Mouse (Mus musculus) large intestine, adult 2 months (tissue): ENCODE measurements at regions not wholly inside any gene's neighbourhood (a gene's known extent, or its start where the extent isn't known, plus 50 kb on each side); places are given as distances from the start of the nearest gene placed in this dataset.

Experiments used
- DNase-seq: peaks from one replicate; pipeline ENCODE4 v3.0.0-alpha.2; 2012; ENCODE audit warnings: low read depth, low spot score
- WGBS: fragments of 180-500 bp; shearing (Covaris S2); methylation state at CpG from one replicate; pipeline ENCODE4 v1.1.7; 2018; 5-methylcytosine and 5-hydroxymethylcytosine counted together

- DNase-seq: peak; percentile 35
- WGBS: 24% methylated on average over 20 of the region's 20 CpGs
Observed at GRCm38 (mm10) chr3:121104571-121105407, 66.7 kb downstream of the Rwdd3 start.

- WGBS: 71% methylated on average over 11 of the region's 11 CpGs
- no peak for DNase-seq
Observed at GRCm38 (mm10) chr3:121102871-121103270, 68.6 kb downstream of the Rwdd3 start.

- no peak for DNase-seq
- 83% methylated on average over 1 of the region's 1 CpGs for WGBS
Observed at GRCm38 (mm10) chr3:121102120-121102519, 69.4 kb downstream of the Rwdd3 start.

- WGBS: 76% methylated on average over 8 of the region's 8 CpGs
Observed at GRCm38 (mm10) chr3:121100211-121100860, 71.2 kb downstream of the Rwdd3 start.

DNA sequence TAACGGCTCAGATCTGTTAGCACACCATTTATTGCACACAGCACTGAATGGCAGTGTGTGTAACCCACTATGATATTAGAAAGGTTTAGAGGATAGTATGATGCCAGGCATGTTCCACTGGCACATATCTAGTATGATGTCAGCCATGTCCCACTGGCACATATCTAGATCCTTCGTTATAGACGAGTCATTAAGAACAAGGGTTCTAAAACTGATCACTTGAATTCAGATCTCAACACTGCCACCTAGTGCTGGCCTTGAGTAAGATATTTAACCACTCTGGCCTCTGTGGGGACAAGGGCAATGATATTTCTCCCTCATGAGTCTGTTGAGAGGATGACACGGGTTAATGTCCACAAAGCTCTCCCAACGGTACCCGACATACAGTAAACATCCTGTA, 78.0 kb downstream of the Rwdd3 start:
- WGBS: 19% methylated on average over 6 of the region's 6 CpGs
- DNase-seq: peak; percentile 7

More at GRCm38 (mm10) chr3:121100211-121100860, 71.2 kb downstream of the Rwdd3 start:
- DNase-seq: no peak

GRCm38 (mm10) chr3:121088724-121089123, 82.8 kb downstream of the Rwdd3 start:
- 55% methylated on average over 5 of the region's 5 CpGs for WGBS
- no peak for DNase-seq

- no peak for DNase-seq
- WGBS: 69% methylated on average over 5 of the region's 5 CpGs
Observed at GRCm38 (mm10) chr3:121068676-121069075, 102.8 kb downstream of the Rwdd3 start.

- 71% methylated on average over 9 of the region's 9 CpGs for WGBS
- no peak for DNase-seq
Observed at GRCm38 (mm10) chr3:121035904-121036549, 135.5 kb downstream of the Rwdd3 start.

- DNase-seq: no peak
- WGBS: 70% methylated on average over 9 of the region's 9 CpGs
Observed at GRCm38 (mm10) chr3:121025546-121026157, 145.8 kb downstream of the Rwdd3 start.

DNA sequence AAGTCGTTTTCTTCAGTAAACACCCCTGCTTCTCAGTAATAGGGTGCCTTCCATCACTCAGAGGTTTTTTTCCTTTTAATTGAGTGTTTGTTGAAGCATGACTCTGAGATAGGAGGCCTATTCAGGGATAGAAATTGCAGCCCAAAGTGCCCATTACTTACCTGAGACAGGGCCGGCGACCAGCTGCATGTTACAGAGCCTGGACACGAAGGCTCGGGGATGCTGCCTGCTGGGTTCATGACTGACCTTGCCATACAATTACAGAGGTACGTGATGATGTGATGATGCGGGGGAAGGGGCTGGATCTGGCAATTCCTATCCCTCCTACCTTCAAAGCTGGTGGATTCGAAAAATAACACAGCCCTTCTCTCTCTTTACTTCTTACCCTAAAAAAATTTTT, 146.7 kb downstream of the Rwdd3 start:
- no peak for DNase-seq
- 42% methylated on average over 8 of the region's 8 CpGs for WGBS

GRCm38 (mm10) chr3:121021126-121021848, 150.2 kb downstream of the Rwdd3 start:
- WGBS: 62% methylated on average over 4 of the region's 4 CpGs
- DNase-seq: no peak

GRCm38 (mm10) chr3:121009223-121009622, 162.3 kb downstream of the Rwdd3 start:
- DNase-seq: no peak
- WGBS: 80% methylated on average over 6 of the region's 6 CpGs

GRCm38 (mm10) chr3:120983556-120984270, 187.8 kb downstream of the Rwdd3 start:
- WGBS: 67% methylated on average over 17 of the region's 17 CpGs

DNA sequence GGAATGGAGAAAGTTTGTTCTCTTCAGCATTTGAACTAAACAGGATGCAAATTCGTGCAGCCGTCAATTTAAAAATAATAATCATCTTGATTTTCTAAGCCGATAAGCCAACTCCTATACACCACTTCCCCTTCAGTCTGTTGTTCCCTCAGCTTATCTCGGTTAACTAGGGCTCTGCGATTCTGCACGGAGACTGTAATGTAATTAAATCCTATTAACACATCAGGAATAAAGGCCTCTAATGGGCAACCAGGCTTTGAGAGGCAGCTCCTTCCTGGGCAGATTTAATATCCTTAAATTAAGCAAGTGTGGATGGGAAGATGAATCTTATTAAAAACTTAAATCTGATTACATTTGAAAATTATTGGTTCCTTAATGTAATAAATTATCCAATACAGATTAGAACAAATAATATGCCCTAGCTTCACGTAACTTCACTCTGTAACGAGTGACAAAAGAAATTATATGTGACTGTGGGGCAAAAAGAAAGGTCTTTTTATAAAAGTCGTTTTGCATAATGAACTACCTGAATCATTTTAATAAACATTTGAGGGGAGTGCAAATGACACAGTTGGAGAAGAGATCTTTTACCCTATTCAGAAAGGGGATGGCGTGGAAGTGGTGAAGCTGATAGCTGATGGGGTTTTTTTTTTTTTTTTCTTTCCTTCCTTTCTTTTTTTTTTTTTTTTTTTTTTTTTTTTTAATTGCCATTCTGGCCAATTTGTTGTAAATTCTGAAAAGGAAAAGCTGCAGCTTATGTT, 188.5 kb downstream of the Rwdd3 start:
- no peak for DNase-seq
- WGBS: 43% methylated on average over 10 of the region's 10 CpGs

More at GRCm38 (mm10) chr3:120983556-120984270, 187.8 kb downstream of the Rwdd3 start:
- DNase-seq: no peak

GRCm38 (mm10) chr3:120982218-120982617, 189.3 kb downstream of the Rwdd3 start:
- DNase-seq: no peak
- whole genome bisulfite sequencing: 47% methylated on average over 4 of the region's 4 CpGs

- no peak for DNase-seq
- 76% methylated on average over 14 of the region's 14 CpGs for WGBS
Observed at GRCm38 (mm10) chr3:120970746-120971466, 200.6 kb downstream of the Rwdd3 start.

DNA sequence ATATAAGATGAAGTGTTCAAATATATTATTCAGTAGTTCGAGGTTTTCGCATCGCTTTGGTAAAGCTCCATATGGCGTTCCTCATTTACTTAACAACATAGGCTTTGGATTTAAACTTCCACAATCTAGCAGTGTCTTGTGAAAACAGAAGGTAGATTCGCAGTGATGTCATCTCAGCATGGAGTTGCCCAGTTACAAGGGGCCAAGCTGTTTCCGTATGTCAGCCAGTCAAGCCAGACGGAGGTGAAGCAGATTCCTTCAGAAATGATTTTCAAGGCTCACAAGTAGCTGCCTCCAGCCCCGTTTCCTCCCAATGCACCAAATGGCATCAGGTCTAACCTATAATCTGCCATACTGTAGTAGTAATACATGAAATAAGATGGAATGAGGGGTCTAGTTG, 224.6 kb downstream of the Rwdd3 start:
- no peak for DNase-seq
- 87% methylated on average over 8 of the region's 8 CpGs for WGBS
